Mouse (Mus musculus): ENCODE results near the gene Cdc42ep1.
A peak's percentile ranks its signal among the peaks of the same experiment; 100 is the strongest.
"Not testable (repeated sequence)": the region's sequence is repeated elsewhere in the genome, so short reads cannot be mapped to it uniquely, and the experiment has no call there.

Gene Cdc42ep1

DNA sequence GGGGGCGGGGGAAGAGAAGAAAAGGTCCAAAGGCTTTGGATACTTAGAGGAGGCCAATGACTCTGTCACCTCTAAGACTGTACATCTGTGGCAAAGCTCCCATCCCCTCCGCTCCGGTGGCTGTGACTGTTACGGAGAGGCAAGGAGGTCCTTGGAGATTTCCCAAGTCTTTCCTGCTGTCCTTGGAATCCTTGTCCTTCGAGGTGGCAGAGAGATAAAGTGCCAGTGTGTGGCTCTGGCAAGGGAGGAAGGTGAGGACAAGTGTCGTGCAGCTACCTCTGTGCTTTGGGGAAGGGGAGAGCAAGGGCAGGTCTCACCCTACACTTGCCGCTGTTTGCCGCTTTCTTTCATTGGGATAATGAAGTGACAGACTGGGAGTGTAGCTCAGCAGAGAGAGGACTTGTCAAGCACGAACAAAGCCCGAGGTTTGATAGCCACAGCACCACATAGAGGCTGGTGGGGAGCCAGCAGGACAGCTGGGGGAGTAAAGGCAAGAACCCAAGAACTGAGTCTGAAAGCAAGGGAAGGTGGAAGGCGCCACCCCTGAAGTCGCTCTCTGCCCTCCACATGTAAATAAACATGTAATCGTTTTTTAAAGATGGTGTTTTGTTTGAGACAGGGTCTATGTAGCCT lies 31.5 kb downstream of the Cdc42ep1 start:
- no peaks in the 10 kb centered on the region for H3K27me3 ChIP-seq (ENCODE audit: control insufficient read depth, insufficient read depth, low read length, poor library complexity, severe bottlenecking)
- DNase-seq (ENCODE audit: low read depth, low spot score), result no peak
- H3K36me3 ChIP-seq (ENCODE audit: control insufficient read depth, insufficient read depth, low read length, poor library complexity, severe bottlenecking), result no peaks in the 10 kb centered on the region

DNA sequence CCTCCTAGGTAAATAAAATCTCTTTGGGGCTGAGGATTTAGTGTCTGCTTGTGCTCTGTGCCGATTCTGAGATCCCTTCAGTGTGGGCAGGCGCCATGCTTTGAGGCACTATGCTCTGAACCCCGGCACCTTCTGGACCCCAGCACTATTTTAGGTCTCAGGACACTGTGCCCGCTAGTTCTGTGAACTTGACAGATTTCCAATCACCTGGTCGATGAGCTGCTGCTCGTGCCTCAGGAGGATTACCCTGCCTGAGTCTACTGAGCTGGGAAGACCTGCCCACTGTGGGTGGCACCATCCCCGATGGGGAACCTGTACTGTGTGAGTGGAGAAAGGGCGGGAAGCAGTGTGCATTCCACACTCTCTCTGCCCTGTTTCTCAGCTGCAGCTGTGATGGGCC lies 32.6 kb downstream of the Cdc42ep1 start:
- H3K36me3 ChIP-seq (ENCODE audit: control insufficient read depth, insufficient read depth, low read length, poor library complexity, severe bottlenecking), result no peaks in the 10 kb centered on the region
- no peaks in the 10 kb centered on the region for H3K27me3 ChIP-seq (ENCODE audit: control insufficient read depth, insufficient read depth, low read length, poor library complexity, severe bottlenecking)
- DNase-seq (ENCODE audit: low read depth, low spot score), result no peak

DNA sequence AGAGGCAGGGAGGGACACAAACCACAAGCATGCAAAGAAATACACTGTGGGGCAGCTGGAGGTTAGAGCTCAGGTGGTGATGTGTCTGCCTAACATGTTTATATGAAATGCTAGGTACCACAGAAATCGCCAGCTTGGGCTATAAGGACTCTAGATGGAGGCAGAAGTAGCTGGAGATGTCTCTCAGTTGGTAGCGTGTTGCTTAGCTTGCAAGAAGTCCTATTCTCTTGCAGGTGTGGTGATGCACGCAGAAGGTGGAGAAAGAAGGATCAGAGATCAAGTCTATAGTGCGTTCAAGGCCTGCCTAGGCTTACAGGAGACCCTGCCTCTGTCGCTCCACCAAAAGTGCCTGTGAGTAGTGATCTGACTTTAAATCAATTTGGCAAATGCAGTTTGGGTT lies 33.1 kb downstream of the Cdc42ep1 start:
- H3K36me3 ChIP-seq (ENCODE audit: control insufficient read depth, insufficient read depth, low read length, poor library complexity, severe bottlenecking), result no peaks in the 10 kb centered on the region
- no peak for DNase-seq (ENCODE audit: low read depth, low spot score)
- H3K27me3 ChIP-seq (ENCODE audit: control insufficient read depth, insufficient read depth, low read length, poor library complexity, severe bottlenecking), result no peaks in the 10 kb centered on the region

DNA sequence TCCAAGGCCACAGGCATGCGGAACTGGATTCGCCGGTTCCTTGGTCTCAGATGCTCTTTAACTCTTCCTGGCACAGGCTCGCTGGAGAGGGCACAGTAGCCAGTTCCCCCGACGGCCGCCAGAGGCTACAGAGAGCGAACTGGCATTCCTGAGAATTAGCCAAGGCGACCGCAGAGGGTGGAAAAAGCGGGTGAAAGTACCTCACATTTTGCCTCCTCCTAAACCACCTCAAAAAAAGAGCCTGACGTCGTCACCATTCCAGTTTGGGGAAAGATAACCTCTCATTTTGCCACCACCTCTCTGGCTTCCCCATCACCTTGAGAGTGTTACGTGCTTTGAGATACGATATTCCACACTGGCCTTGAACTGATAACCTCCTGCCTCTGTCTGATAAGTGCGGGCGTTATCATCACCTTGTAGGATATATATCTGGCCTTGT lies 33.9 kb downstream of the Cdc42ep1 start:
- no peaks in the 10 kb centered on the region for H3K27me3 ChIP-seq (ENCODE audit: control insufficient read depth, insufficient read depth, low read length, poor library complexity, severe bottlenecking)
- DNase-seq (ENCODE audit: low read depth, low spot score), result peak; percentile 61
- no peaks in the 10 kb centered on the region for H3K36me3 ChIP-seq (ENCODE audit: control insufficient read depth, insufficient read depth, low read length, poor library complexity, severe bottlenecking)

DNA sequence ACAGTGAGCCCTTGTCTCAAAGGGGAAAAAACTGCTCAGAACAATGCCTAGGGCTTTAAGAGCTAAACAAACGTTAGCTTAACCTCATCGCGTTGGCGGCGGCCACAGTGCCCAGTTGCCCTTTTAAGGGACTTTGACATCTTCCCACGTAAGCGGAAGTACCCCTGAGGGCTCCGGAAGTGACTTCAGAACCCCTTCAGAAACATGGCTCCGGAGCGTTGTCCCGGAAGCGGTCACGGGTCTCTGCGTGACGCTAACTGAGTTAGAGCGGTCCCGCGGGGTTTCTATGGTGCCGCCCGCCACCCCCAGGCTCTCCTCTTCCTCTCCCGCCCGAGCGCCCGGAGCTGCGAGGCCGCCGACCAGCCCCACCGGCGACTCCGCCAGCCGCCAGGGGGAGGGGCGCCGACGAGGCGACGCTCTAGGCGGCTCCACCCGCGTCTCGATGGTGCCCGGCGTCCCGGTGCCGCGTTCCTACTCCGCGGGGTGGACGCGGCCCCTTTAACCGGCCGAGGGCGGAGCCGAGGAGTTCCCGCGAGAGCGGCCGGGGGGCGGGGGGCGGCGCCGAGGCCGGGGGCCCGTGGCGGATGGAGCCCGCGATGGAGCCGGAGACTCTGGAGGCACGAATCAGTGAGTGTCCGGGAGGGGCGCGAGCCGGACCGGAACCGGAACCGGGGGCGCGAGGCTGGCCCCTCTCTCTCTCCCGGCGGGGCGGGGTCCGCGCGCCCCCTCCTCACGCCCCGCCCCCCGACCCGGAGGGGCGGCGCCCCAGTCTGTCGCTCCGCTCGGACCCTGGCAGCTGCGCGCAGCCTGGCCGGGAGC lies 34.8 kb downstream of the Cdc42ep1 start, which contains the start of gene Gga1:
Gene Gga1, plus strand, starts transcription at position 200 of the 819 bp plus-strand sequence.
- 0 out of 2 replicates have a peak, but pooled peaks cover 2% of the 10 kb centered on the region for H3K36me3 ChIP-seq (ENCODE audit: control insufficient read depth, insufficient read depth, low read length, poor library complexity, severe bottlenecking)
- H3K27me3 ChIP-seq (ENCODE audit: control insufficient read depth, insufficient read depth, low read length, poor library complexity, severe bottlenecking), result no peaks in the 10 kb centered on the region
- peak; percentile 98 for DNase-seq (ENCODE audit: low read depth, low spot score)

DNA sequence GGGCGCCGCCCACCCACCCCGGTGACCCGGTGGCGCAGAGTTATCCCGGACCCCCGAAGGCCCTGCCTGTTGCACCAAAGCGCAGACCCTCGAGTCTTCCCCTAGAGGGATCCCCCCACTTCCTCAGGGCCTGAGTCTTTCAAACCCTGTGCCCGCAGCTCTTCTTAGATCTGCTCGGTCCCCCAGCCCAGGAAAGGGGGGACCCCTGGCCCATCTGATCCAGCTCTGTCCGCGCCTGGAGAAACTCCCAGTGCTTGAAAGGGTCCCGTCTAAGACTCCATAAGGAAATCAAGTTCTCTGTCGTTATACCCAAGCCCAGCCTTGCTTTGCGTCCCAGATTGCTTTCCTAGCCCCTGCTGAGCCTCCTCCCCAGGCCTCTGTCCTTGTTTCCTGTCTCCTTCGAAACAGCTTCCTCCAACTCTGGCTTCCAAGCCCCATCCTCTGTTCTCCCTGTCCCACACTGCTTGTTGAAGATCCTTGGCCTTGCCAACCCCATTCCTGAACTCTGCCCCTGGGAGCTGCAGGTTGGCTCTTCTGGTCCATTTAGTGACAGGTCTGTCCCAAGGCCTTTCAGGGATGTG lies 35.5 kb downstream of the Cdc42ep1 start:
- Histone ChIP-seq H3K27me3 (ENCODE audit: control insufficient read depth, insufficient read depth, low read length, poor library complexity, severe bottlenecking) (no peaks in the 10 kb centered on the region), H3K36me3 (ENCODE audit: control insufficient read depth, insufficient read depth, low read length, poor library complexity, severe bottlenecking) (0 out of 2 replicates have a peak, but pooled peaks cover 2% of the 10 kb centered on the region)
- DNase-seq (ENCODE audit: low read depth, low spot score), result peak; percentile 16

DNA sequence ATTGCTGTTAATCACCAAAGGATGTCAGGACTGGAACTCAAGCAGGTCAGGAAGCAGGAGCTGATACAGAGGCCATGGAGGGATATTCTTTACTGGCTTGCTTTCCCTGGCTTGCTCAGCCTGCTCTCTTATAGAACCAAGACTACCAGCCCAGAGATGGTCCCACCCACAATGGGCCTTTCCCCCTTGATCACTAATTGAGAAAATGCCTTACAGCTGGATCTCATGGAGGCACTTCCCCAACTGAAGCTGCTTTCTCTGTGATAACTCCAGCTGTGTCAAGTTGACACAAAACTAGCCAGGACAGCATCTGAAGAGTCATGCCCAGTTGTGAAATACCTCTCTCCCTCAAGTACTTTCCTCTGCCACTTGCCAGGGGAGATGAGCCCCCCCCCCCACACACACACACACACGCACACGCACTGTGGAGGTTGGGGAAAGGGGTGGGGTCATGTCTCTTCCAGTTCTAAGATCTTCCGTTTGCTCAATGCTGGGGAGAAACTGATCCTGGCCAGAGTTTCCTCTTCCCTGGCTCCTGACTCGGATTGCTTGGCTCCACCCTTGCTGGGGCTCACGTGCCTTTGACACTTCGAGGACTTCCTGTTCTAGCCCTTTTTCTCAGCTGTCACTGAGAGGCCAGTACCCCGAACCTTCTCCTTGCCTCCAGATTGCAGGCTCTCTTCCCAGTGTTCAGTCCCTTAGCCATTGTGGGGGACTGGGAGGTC lies 36.5 kb downstream of the Cdc42ep1 start:
- H3K27me3 ChIP-seq (ENCODE audit: control insufficient read depth, insufficient read depth, low read length, poor library complexity, severe bottlenecking); H3K36me3 ChIP-seq (ENCODE audit: control insufficient read depth, insufficient read depth, low read length, poor library complexity, severe bottlenecking): not testable (repeated sequence)
- DNase-seq (ENCODE audit: low read depth, low spot score), result peak; percentile 36

DNA sequence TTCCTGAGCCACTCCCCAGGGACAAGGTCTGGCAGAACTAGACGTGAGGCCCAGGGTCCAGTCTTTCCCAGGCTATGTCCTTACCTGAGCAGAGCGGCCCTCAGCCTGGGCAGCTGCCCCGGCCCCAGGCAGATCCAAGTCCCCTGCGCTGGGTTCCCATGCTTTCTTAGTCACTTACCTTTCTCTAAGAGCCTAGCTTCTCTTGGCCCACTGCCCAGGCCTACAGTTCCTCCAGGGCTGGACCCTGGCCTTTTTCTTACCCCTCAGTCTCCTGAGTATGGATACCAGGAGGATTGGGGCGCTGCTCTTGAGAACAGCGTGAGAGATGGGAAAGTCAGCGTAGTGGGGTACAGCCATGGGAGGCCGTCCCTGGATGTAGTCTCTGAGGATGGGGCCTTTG lies 38.0 kb downstream of the Cdc42ep1 start:
- DNase-seq (ENCODE audit: low read depth, low spot score), result no peak
- Histone ChIP-seq H3K36me3 (ENCODE audit: control insufficient read depth, insufficient read depth, low read length, poor library complexity, severe bottlenecking) (peaks cover 11% of the 10 kb centered on the region), H3K27me3 (ENCODE audit: control insufficient read depth, insufficient read depth, low read length, poor library complexity, severe bottlenecking) (no peaks in the 10 kb centered on the region)

DNA sequence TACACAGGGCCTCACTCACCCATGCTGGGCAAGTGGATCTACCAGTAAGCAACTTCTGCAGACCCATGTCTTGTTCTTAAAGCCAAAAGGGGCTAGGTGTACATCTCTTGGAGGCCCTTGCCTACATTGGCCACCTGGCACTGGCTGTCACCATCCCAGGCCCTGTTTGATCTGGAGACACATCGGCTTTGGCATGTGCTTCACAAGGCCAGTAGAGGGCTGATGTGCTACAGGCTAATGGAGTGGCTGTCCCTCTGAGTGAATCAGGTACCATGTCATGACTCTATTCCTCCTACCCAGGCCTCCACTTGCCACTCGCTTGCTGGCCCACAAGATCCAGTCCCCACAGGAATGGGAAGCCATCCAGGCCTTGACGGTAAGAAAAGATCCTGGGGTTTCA lies 39.4 kb downstream of the Cdc42ep1 start:
- H3K36me3 ChIP-seq (ENCODE audit: control insufficient read depth, insufficient read depth, low read length, poor library complexity, severe bottlenecking), result peaks cover 16% of the 10 kb centered on the region
- no peaks in the 10 kb centered on the region for H3K27me3 ChIP-seq (ENCODE audit: control insufficient read depth, insufficient read depth, low read length, poor library complexity, severe bottlenecking)
- no peak for DNase-seq (ENCODE audit: low read depth, low spot score)

DNA sequence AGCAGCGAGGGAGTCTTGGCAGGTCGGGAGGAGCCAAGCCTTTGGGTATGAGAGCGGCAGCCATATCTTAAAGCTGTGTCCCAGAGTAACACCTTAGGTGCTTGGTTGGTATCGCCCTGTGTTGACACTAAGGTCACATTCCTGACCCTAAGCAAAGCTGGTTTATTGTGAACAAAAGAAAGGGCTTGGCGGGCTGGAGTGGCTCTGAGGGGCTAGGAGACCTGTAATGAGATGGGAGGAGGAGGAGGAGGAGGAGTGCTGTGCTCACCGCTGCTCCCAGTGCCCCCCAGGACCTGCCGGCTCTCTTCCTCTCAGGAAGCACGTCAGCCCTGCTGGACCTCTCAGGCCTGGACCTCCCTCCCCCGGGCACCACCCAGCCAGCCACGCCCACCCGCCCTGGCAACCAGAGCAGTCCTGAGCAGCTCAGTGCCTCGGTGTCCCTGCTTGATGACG lies 47.0 kb downstream of the Cdc42ep1 start:
- DNase-seq (ENCODE audit: low read depth, low spot score), result no peak

DNA sequence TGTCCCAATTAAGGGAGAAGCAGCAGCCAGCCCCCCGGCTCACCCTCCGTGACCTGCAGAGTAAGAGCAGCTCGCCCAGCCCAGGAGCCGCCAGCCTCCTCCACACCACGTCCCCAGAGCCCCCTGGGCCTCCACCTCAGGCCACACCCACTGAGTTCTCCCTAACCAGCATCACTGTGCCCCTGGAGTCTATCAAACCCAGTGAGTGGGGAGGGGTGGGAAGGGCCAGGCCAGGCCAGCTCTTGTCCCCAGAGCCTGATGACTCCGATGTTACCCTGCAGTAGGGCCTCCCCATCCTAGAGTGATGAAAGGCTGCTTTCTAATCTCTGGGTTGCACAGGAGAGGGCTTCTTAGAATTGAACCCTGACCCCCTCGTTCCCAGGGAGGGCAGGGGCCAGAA lies 50.0 kb downstream of the Cdc42ep1 start:
- no peak for DNase-seq (ENCODE audit: low read depth, low spot score)
- peaks cover 6% of the 10 kb centered on the region; the same call in 1 of the 2 replicates for H3K36me3 ChIP-seq (ENCODE audit: control insufficient read depth, insufficient read depth, low read length, poor library complexity, severe bottlenecking)
- H3K27me3 ChIP-seq (ENCODE audit: control insufficient read depth, insufficient read depth, low read length, poor library complexity, severe bottlenecking), result no peaks in the 10 kb centered on the region

More for the DNA sequence above, 47.0 kb downstream of the Cdc42ep1 start:
- H3K36me3 ChIP-seq (ENCODE audit: control insufficient read depth, insufficient read depth, low read length, poor library complexity, severe bottlenecking), result peaks cover 12% of the 10 kb centered on the region
- no peaks in the 10 kb centered on the region for H3K27me3 ChIP-seq (ENCODE audit: control insufficient read depth, insufficient read depth, low read length, poor library complexity, severe bottlenecking)

DNA sequence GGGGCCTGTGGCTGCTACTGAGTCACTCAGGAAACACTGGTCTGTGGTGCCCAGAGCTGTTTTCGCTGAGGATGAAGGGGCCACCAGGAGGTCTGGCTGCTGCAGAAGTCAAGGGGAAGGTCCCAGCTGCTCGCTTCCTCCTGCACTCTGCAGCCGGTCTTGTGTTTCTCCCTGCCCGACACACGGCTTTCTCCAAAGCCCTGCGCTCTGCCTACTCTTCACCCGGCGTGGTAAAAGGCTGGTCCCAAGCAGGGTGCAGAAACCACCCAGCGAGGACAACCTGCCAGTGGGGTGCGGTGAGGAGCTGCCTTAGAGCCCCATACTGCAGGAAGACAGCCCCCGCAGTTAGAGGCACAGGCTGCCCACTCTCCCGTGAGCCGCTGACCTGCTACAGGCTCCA lies 52.3 kb downstream of the Cdc42ep1 start:
- no peaks in the 10 kb centered on the region for H3K27me3 ChIP-seq (ENCODE audit: control insufficient read depth, insufficient read depth, low read length, poor library complexity, severe bottlenecking)
- DNase-seq (ENCODE audit: low read depth, low spot score), result peak; percentile 39
- H3K36me3 ChIP-seq (ENCODE audit: control insufficient read depth, insufficient read depth, low read length, poor library complexity, severe bottlenecking), result peaks cover 1% of the 10 kb centered on the region; the same call in 1 of the 2 replicates

DNA sequence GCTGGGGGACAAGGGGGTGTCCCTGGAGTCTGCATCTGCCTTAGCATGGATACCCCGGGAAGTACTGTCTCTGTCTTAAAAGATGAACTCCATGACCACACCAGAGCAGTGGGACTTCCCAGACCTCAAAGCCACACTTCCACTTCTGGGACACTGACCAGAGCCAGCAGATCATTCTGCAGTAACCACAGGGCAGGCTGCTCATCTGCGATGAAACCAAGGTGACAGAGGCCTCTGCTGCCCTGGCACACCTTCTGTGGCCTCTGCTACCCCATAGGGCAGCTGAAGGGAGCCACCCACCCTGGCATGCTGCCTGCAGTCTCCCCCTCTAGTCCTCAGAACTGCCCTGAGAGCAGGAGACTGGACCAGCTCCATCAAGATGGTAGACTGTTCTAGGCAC lies 53.3 kb downstream of the Cdc42ep1 start:
- peak; percentile 29 for DNase-seq (ENCODE audit: low read depth, low spot score)
- H3K36me3 ChIP-seq (ENCODE audit: control insufficient read depth, insufficient read depth, low read length, poor library complexity, severe bottlenecking), result peaks cover 1% of the 10 kb centered on the region; the same call in 1 of the 2 replicates
- H3K27me3 ChIP-seq (ENCODE audit: control insufficient read depth, insufficient read depth, low read length, poor library complexity, severe bottlenecking), result no peaks in the 10 kb centered on the region

DNA sequence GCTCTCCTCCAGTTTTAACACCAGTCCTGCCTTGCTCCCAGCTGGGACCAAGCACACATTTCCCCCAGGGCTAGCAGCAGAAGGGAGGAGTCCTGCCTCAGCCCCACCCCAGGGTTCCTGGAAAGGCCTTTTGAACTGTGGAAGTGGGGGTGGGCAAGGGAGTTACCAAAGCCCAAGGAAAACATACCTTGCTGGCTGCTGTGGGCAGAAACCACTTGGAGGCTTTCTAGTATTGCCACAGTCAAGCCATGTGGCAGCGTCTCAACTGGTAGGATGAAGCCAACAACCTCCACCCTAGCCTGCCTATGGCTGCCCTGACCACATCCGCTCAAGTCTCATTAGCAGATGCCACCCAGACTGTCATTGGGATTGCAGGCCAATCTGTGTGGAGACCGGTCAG lies 53.7 kb downstream of the Cdc42ep1 start:
- Histone ChIP-seq H3K27me3 (ENCODE audit: control insufficient read depth, insufficient read depth, low read length, poor library complexity, severe bottlenecking) (no peaks in the 10 kb centered on the region), H3K36me3 (ENCODE audit: control insufficient read depth, insufficient read depth, low read length, poor library complexity, severe bottlenecking) (peaks cover 1% of the 10 kb centered on the region; the same call in 1 of the 2 replicates)
- no peak for DNase-seq (ENCODE audit: low read depth, low spot score)

Data from splenic B cell, adult 2 months (primary cell).